Mouse (Mus musculus) retina, embryonic 14.5 days (tissue): ENCODE data around the gene Akr7a5.

Experiments
- DNase-seq: peaks from one replicate; pipeline ENCODE4 v3.0.0-alpha.2; 2015; ENCODE audit warnings: low spot score

Akr7a5 gene

DNA sequence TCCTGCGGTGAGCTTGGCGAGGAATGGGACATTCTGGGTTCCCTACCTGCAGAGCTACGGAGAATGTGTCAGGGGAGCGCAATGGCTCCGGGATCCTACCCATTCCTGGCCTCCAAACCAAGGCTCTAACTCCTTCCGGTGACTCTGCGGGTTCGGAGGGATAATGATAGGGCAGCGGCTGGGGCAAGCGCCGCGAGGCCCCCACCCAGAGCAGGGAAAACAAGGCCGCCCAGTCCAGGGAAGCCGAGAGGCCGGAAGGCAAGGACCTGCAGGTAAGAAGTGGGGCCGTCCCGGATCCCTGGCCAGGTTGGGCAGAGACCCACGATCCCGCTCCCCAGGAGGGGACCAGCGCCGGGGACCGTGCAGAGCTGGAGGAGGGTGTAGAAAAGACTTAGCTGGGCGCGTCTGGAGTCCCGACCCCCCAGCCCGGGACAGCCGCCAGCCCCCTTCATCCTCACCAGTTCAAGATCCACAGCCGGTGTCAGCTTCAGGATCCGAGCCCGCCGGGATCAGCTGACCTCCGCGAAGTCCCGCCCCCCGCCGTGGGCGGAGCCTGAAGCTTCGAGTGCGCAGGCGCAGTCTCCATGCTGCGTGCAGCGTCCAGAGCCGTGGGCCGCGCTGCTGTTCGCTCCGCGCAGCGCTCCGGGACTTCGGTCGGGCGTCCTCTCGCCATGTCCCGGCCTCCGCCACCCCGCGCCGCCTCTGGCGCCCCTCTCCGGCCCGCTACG, at the start of gene Akr7a5, which contains the start of gene Pqlc2:
Akr7a5 (plus strand) TSS at position 574 of the 728 bp plus-strand sequence.
Pqlc2 (minus strand) TSS at position 538 of the 728 bp plus-strand sequence.
- DNase-seq = peak; percentile 99

DNA sequence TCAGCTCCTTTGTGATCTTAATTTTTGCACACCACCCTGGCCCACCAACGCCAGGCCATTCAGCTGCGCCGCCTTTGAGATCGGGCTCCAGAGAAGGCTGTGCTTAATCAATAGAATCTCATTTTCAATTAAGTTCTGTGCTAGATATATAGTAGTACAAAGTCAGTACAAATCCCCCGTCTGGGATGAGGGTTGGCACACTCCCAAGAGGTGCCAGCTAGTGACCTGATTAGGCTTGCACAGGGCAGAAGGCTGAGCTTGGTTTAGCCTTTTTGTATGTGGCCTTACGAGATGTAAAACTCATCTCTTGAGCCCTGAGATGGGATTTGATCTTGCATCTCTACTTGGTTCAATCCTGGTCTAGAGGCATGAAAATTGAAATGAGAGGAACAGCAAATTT, 47.6 kb upstream of the Akr7a5 start:
- no peak for DNase-seq

DNA sequence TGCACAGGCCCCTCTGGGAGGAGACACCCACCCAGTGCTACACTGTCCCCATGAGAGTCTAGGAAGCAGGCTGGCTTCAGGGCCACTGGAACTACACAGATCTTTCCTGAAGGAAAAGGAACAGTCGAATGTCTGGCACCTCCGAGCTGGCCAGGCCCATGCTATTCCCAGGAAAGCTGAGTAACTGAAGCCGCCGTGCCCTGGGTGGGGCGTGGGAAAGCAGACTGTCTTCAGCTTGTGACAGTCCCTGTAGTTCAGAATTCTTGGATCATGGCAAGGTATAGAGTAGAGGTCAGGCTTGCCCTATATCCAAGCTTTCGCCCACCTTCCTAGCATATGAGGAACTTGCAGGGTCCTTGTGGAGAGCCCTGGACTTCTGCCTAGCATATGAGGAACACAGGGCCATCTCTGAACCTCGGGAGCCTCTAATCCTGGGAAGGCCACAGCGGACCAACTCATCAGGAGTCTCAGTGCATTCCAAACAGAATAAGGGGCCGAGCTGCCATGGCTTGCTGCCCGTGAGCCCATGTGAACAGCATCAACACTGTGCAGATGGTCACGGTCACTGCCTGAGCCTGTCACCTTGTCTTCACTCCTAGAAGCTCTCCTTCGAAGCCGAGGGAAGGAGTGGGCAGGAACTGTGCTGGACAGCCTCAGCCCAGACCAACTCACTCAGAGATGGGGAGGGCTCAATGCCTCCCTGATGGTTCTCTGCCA, 44.6 kb upstream of the Akr7a5 start:
- no peak for DNase-seq

DNA sequence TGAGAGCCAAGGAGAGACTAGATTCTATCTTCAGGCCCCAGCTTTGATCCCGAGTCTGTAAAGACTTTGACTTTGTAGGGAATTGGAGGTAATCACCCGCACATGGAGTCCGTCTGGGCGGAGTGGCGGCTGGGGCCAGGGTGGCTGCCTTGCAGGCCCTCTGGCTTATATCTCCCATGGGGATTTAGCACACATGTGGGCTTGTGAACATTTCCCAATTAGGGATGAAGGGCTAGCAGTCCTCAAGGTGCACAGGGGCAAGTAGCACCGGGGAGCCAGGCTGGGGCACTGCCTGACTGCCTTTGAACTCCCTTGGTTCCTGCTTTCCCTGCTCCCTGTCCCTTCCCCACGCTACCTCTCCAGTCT, 44.1 kb upstream of the Akr7a5 start:
- no peak for DNase-seq

DNA sequence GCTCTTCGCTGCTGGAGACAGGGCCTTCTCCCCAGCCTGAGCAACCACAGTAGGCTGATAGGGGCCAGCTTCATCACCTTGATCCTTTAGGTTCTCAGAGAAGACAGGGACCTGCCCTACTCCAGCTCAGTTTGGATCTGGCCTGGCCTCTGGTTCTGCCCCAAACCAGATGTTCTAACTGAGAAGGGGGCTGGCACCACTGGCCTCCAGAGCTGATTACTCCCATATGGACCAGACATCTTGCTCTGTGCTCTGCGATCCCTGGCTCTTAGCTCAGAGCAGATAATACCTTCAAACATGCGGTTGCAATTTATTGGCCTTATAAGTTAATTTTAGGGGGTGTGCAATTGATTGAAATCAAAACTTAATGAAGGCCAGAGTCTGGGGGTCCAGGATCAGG, 43.2 kb upstream of the Akr7a5 start:
- DNase-seq = no peak

DNA sequence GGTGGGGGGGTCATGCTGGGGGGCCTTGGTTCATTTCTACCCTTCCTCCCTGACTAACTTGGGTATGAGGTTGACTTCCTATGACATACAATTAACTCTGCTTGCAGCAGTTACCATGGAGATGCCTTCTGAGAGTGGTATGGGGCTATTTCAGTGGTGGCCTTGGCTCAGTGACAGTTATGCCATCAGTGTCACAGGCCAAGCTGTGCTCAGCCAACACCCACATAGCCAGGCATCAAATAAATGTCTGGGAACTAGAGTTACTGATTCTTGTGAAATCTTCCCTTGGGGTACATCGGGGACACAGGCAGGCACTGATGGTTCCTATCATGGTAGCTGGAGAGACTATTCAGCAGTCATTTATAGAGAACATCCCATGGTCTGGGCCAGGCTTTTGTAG, 42.3 kb upstream of the Akr7a5 start:
- no peak for DNase-seq

DNA sequence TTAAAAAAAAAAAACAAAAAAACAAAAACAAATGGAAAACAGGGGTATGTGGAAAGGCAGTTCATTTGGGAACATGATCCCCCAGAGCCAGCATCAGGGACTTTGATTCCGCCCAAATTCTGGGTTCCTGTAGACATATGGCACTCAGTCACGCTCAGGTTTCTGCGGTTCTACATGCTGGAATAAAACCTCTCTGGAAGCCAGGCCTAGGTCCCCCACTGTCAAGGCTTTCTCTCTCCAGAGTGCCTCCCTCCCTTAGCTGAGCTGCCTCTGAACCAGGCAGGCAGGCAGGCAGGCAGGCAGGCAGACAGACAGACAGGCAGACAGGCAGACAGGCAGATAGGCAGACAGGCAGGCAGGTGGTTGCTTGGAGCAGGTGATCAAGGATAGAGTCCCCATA, 40.4 kb upstream of the Akr7a5 start:
- DNase-seq = no peak

DNA sequence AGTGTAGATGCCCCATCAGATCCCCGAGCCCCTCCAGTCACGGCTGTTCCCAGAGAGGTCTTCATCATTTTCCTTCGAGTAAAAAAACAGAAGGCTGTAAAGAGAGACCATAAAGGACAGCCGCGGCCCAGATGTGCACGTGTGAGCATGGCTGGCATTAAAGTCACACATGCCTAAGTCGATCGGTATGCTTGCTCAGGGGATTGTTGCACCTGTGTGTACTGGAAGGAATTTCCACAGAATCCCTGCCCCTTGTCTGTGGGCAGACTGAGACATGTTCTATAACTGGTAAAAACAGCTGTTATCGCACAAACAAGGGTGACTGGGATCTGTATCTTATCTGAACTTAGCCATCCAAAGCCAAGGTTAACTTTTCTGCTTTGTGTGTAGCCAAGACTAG, 39.0 kb upstream of the Akr7a5 start:
- DNase-seq = no peak

DNA sequence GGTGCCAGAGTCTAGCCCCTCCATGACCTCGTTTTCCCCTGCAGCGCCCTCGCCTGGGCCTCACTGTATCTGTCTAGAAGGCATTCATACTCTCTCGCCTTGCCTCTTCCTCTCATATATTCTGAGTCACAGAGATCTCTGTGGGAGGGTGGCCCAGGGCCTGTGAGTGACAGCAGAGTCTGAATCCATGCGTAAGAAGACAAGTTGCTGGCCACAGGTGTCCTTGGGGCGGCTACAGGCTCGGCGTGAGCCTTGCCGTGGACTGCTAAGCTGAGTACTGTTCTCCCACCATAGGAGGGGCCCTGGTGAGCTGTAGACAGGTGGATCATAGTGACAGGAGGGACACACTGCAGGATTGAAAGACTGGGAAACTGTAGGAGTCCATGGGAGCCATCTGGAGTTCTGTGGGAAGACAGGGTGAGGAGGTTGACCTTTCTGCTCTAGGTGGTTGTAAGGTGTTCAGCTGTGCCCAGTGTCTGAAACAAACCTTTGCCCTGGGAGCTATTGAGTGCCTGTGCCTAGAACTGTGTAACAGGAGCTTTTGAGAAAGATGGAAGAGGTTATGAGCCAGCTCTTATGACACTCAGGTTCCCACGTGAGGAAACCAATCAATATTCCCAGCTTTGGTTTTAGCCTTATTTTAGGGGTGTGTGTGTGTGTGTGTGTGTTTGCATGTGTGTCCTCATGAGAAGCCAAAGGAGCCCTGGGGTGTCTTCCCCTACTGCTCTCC, 37.4 kb upstream of the Akr7a5 start:
- no peak for DNase-seq

DNA sequence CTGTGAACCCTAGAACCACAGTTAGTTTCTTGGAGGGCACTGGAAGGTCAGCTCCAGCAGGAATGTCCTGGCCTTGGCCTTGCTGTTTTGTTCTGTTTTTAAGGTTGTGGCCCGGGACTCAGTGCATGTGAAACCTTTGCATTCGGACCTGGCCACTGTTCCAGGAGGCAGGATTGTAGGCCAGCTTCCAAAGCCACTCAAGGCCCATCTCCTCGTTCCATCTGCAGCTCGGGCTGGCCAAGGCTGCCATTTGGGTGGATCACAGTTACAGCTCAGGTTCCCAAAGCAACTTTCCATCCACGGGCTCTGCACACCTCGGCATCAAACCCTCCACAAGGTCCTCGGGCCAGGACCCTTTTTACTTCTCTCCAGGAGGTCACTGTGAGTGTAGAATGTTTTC, 36.0 kb upstream of the Akr7a5 start:
- DNase-seq = no peak

DNA sequence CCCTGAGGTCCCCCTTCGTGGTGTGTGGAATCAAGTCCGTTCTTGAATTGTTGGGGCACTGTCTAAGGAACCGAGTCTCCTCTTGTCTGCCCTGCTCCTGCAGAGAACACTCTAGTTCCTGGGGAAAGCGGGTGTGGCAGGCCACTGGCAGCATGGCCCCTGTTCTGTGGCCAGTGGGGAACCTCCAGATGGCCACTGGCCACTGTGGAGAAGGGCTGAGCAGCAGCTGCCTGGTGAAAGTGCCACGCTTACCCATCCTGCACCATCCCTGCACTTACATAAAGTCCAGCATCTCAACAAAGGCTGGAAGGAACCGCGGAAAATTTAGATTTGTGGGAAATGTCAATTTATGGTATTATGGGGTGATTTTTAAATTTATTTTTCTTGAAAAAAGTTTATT, 34.1 kb upstream of the Akr7a5 start:
- no peak for DNase-seq

DNA sequence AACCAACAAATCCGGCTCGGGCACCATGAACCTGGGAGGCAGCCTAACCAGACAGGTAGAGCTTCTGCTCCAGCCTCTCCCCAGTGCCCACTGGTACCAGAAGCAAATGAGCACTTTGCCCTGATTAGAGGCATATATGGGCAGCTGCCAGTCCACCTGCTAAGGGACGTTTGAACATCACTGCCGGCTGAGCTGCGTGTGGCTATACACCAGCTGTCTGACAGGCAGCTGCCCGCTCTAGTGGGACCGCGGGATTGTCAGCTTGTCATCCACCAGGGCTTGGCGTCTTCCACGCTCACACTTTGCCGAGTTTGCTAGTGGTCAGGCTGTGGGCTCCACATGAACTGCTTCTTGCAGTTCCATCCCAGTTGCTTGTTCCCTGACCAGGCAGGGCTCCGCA, 30.0 kb upstream of the Akr7a5 start:
- DNase-seq = no peak

DNA sequence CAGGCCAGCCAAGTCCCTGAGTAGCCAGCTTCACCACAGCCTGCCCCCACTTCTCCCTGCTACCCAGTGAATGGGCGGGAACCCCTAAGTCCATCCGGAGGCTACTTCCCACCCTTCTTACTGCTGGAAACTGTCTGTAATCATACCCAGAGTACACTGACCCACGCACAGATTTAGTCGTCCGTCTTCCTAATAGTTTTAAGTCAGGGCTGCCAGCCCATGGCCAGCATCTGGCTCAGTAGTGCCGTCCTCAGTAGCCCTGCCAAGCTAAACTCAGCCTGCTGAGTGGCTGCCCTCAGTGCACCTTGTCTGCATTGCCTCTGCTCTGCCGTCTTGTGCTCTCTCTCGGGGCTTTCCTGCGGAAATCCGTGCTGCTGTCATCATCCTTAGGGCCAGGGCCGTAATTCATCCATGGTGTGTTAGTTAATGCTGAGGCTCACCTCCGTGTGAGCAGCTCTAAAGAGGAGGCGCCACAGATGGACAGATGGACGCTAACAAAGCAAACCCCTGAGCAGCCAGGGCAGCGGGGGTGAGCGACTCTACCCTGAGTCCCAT, 28.7 kb upstream of the Akr7a5 start:
- DNase-seq = no peak

DNA sequence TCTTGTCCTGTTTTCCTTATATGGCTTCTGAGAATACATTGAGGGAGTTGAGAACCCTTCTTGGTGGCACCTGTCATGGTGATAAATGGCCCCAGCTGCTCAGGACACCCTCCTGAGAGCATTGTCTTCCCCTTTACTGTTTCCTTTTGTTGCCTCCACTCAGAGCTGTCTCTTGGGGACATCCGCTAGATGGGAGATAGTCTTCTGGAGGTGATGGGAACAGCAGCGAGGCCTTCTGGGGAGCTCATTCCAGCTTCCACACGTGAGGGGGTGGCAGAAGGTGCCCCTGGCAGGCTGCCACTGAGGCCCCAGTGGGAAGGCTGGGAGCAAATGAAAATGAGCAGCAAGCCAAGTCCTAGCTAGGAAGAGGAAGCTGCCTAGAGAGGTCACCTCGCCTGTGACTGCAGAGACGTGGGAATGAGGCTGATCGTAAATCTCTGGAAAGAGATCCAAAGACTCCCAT, 27.6 kb upstream of the Akr7a5 start:
- no peak for DNase-seq

DNA sequence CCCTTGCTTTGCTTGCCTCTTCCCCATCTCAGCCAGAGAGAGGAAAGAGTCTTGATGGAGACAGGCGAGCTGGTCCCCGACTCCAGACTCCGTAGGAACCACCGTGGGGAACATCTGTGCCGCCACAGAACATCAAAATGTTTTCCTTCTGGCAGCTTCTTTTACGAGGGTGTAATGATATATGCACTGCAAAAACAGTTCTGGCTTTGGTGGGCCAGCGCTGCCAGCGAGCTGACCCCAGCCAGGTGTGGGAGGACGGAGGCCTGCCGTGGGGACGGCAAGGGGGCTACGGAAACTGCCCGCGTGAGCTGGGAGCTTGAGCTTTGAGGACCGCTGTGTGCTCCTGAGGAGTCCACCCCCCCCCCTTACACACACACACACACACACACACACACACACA, 25.7 kb upstream of the Akr7a5 start:
- no peak for DNase-seq

DNA sequence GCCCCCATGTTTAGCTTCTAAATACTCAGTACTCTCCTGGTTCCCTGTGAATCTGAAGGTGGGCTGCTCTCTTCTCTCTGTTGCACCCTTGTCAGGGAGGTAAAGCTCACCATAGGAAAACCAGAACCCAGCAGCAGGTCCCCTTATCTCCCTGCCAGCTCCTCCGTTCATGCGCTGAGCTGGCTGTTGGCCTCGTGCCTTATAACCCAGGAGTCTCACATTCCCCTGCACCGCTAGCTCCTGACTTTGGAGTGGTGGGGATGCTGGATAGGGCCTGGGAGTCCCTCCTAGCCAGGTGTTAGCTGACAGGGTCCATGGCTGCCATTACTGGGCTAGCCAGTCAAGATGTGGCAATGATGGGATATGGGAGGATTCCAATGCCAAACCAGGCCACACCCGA, 24.3 kb upstream of the Akr7a5 start:
- DNase-seq = no peak

DNA sequence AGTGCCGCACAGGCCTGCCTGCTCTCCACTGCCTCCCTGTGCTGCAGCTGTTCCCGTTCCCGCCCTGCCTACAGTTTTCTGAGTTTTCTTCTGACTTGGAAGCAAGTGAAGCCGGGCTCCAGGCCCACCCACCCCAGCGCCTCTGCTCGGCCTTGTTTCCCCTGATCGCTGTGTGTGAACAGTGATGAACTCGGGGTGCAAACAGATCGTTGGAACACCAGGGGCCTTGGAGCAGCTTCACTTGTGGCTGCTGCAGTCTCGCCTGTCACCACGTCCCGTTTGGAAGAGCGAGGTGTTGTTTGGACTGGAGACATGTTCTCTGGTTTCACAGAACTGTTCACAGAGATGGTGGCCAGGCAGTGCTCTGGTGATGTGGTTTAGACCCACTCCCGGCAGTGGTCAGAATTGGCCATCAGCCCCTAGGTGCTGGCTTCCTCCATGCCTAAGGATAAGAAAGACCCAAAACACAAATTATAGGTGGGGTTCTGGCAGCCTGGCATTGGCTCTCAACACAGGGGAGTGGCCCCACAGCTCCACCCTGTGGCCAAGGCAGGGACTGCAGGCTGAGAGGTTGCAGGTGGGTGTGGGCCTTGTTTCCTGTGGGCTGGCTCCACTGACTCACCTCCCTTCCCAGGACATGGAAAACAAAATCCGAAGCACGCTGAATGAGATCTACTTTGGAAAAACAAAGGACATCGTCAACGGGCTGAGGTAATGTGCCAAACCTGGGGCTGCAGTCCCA, 23.3 kb upstream of the Akr7a5 start:
- peak; percentile 81 for DNase-seq

DNA sequence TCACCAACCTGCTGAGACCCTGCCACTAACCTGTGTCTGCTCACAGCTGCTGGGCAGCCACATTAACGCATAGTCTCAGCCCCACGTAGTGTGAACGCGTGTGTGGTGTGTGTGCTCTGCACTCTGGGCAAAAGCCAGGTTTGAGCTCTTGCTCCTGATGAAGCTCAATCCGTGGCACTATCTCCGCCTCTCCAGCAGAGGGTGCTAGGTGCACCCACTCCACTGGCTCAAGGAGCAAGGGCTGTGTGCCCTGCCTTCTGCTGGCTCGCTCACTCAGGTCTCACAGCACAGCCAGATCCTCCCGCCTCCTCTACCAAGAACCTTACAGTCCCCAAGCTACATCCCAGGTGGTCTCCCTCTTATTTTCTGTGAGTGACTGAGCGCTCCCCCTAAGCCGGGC, 21.5 kb upstream of the Akr7a5 start:
- DNase-seq = peak; percentile 67

DNA sequence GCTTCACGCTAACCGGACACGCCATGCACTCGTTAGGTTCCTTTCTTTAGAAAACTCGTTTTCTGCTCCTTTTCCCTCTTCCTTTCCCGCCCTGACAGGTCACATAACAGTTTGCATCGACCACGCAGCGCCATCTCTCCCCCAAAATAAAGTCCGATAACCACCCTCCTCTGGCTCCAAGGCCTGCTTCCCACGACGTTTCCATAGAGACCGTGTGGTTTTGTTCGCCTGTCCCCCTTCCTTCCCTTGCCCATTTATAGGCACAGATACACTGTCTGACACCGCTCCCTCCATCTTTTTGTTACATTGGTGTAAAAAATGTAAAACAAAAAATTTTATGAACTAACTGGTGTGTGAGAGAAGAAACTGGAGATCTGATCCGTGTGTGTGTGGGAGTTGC, 19.4 kb upstream of the Akr7a5 start:
- DNase-seq = no peak

DNA sequence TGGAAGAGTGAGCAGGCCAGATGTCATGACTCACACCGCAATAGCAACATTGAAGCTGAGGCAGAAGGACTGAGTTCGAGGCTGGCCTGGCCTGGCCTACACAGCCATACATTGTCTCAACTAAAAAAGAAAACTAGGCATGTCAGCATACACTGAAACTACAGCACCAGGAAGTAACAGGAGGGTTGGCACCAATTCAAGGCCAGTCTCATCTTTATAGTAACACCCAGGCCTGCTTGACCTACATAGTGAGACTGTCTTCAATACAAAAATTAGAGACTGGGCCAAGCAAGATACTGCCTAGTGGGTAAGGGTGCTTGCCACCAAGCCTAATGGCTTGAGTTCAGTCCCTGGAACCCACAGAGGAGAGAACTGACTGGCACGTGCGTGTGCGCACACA, 18.5 kb upstream of the Akr7a5 start:
- no peak for DNase-seq

DNA sequence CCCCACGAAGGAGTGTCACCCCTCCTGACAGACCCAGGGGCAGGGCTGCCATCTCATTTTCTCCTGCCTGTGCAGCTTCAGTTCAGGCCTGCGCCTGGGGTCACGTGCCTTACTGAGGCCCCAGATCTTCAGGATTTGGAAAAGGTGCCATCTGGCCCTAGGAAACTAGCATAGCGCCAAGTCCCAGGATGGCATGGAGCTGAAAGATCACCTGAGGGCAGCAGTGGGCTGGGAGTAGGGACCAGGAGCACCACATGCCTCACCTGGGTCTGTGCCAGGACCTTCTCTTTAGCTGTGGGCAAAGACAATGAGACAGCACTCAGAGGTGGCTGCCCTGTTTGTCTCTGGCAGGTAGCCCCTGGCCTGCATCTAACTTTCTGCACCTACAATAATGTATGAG, 13.0 kb upstream of the Akr7a5 start:
- DNase-seq = no peak
